Mouse (Mus musculus) spleen, adult 2 months (tissue): Measurements from ENCODE around the gene Prkag2.
A peak's percentile ranks its signal among the peaks of the same experiment; 100 is the strongest.

Experiments
- CTCF ChIP-seq: fragments of 200-500 bp; IDR thresholded peaks from 2 replicates; pipeline ENCODE4 v1.5.1; 2011; ENCODE audit warnings: mild to moderate bottlenecking, inconsistent platforms; ENCODE audit not compliant: insufficient read depth, insufficient read length, insufficient replicate concordance; ENCODE audit errors: extremely low read depth
- POLR2A ChIP-seq: fragments of 200-500 bp; IDR thresholded peaks from 2 replicates; pipeline ENCODE4 v1.6.1; 2011; ENCODE audit warnings: low read depth, low read length, inconsistent platforms

DNA sequence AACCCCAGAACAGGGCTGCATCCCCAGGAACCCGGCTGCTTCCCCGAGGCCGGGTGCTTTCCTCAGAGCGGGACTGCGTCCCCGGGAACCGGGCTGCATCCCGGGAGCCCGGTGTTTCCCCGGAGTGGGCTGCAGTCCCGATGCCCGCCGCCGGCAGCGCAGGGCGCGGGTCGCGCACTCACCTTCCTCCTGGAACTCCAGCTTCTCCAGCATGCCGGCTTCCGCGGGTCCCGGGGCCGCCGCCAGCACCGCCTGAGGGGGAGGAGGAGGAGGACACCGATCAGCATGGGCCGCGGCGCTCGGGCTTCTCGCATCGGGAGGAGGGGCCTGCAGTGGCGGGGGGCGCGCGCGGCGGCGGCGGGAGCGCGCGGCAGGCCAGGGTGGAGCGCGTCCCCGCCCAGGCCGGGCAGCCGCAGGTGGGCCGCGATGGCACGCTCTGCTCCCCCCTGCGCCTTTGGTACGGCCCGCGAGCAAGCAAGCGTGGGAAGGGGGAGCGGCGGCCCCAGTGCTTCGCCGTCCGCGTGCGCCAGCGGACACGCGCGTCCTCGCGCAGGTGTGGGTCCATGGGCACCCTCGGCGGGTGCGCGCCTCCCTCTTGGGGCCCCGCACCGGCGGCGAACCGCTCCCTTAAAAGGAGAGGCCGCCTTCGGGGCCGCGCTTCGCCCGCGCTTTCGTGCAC lies 192.2 kb downstream of the Prkag2 start:
- TF ChIP-seq CTCF (peak; percentile 42; the same call in 1 of the 2 replicates), POLR2A (no peak)
